Mouse (Mus musculus) ES-Bruce4 (cell line): ENCODE measurements around the gene C2cd2.

Experiments
- CTCF ChIP-seq: IDR thresholded peaks from one replicate; pipeline ENCODE4 v1.8.1; 2011; ENCODE audit warnings: low read depth, low read length
- POLR2A ChIP-seq: IDR thresholded peaks from one replicate; pipeline ENCODE4 v1.8.1; 2011; ENCODE audit warnings: low read length; ENCODE audit not compliant: insufficient read depth

GRCm38 (mm10) chr16:97935815-97936214 lies 26.6 kb downstream of the C2cd2 start:
- TF ChIP-seq CTCF (no peak), POLR2A (no peak)
